Mouse (Mus musculus): ENCODE measurements at regions not wholly inside any gene's neighbourhood (a gene's known extent, or its start where the extent isn't known, plus 50 kb on each side); places are given as distances from the start of the nearest gene placed in this dataset.
"Not testable (repeated sequence)": the region's sequence is repeated elsewhere in the genome, so short reads cannot be mapped to it uniquely, and the experiment has no call there.

GRCm38 (mm10) chr1:177501288-177501687 lies 59.1 kb downstream of the Zbtb18 start:
- Histone ChIP-seq H3K9me3 (no peaks in the 10 kb centered on the region), H3K4me3 (no peak overlapping the region), H3K27ac (replicated peaks) (no peak overlapping the region), H3K36me3 (replicated peaks) (no peaks in the 10 kb centered on the region), H3K27me3 (replicated peaks; ENCODE audit: low read depth, poor library complexity, severe bottlenecking) (no peaks in the 10 kb centered on the region), H3K4me1 (peaks cover 15% of the 10 kb centered on the region)
- no peak for DNase-seq (ENCODE audit: low spot score)
- 50% methylated on average over 7 of the region's 7 CpGs for WGBS

- Histone ChIP-seq H3K4me3 (no peak overlapping the region), H3K27ac (replicated peaks) (no peak overlapping the region), H3K4me1 (peaks cover 21% of the 10 kb centered on the region), H3K27me3 (replicated peaks; ENCODE audit: low read depth, poor library complexity, severe bottlenecking) (no peaks in the 10 kb centered on the region), H3K9me3 (no peaks in the 10 kb centered on the region), H3K36me3 (replicated peaks) (no peaks in the 10 kb centered on the region)
- DNase-seq (ENCODE audit: low spot score), result no peak
- WGBS, result 70% methylated on average over 1 of the region's 1 CpGs
Measured at GRCm38 (mm10) chr1:177503946-177504345, 61.8 kb downstream of the Zbtb18 start.

- Histone ChIP-seq H3K4me3 (no peak overlapping the region), H3K27me3 (replicated peaks; ENCODE audit: low read depth, poor library complexity, severe bottlenecking) (no peaks in the 10 kb centered on the region), H3K27ac (replicated peaks) (no peak overlapping the region), H3K4me1 (peaks cover 23% of the 10 kb centered on the region), H3K36me3 (replicated peaks) (no peaks in the 10 kb centered on the region), H3K9me3 (no peaks in the 10 kb centered on the region)
- DNase-seq (ENCODE audit: low spot score), result no peak
- WGBS, result 94% methylated on average over 2 of the region's 2 CpGs
Measured at GRCm38 (mm10) chr1:177504743-177505142, 62.6 kb downstream of the Zbtb18 start.

GRCm38 (mm10) chr1:177507398-177507797 lies 65.2 kb downstream of the Zbtb18 start:
- H3K27me3 ChIP-seq (replicated peaks; ENCODE audit: low read depth, poor library complexity, severe bottlenecking); H3K27ac ChIP-seq (replicated peaks); H3K4me3 ChIP-seq; DNase-seq (ENCODE audit: low spot score); H3K36me3 ChIP-seq (replicated peaks); H3K9me3 ChIP-seq: not testable (repeated sequence)
- 86% methylated on average over 4 of the region's 4 CpGs for WGBS
- peaks cover 15% of the 10 kb centered on the region for H3K4me1 ChIP-seq

GRCm38 (mm10) chr1:177509786-177510185 lies 67.6 kb downstream of the Zbtb18 start:
- DNase-seq (ENCODE audit: low spot score), result no peak
- 77% methylated on average over 10 of the region's 10 CpGs for WGBS
- Histone ChIP-seq H3K36me3 (replicated peaks) (no peaks in the 10 kb centered on the region), H3K27me3 (replicated peaks; ENCODE audit: low read depth, poor library complexity, severe bottlenecking) (no peaks in the 10 kb centered on the region), H3K4me3 (no peak overlapping the region), H3K4me1 (peaks cover 17% of the 10 kb centered on the region), H3K27ac (replicated peaks) (no peak overlapping the region; the same call in 1 of the 2 replicates), H3K9me3 (no peaks in the 10 kb centered on the region)

- no peaks in the 10 kb centered on the region for H3K36me3 ChIP-seq (replicated peaks)
- peaks cover 14% of the 10 kb centered on the region for H3K4me1 ChIP-seq
- no peaks in the 10 kb centered on the region for H3K9me3 ChIP-seq
- no peaks in the 10 kb centered on the region for H3K27me3 ChIP-seq (replicated peaks; ENCODE audit: low read depth, poor library complexity, severe bottlenecking)
- WGBS, result 90% methylated on average over 2 of the region's 2 CpGs
- no peak overlapping the region for H3K27ac ChIP-seq (replicated peaks)
- DNase-seq (ENCODE audit: low spot score), result no peak
- no peak overlapping the region for H3K4me3 ChIP-seq
Measured at GRCm38 (mm10) chr1:177512116-177512515, 70.0 kb downstream of the Zbtb18 start.

GRCm38 (mm10) chr1:177517934-177518610 lies 75.9 kb downstream of the Zbtb18 start:
- H3K27me3 ChIP-seq (replicated peaks; ENCODE audit: low read depth, poor library complexity, severe bottlenecking), result no peaks in the 10 kb centered on the region
- peak; percentile 54 for DNase-seq (ENCODE audit: low spot score)
- H3K4me3 ChIP-seq, result peak overlapping the region; percentile 38
- no peaks in the 10 kb centered on the region for H3K9me3 ChIP-seq
- 12% methylated on average over 18 of the region's 18 CpGs for WGBS
- H3K36me3 ChIP-seq (replicated peaks), result no peaks in the 10 kb centered on the region
- peak overlapping the region; percentile 62 for H3K27ac ChIP-seq (replicated peaks)
- peaks cover 33% of the 10 kb centered on the region for H3K4me1 ChIP-seq

- 17% methylated on average over 13 of the region's 13 CpGs for WGBS
- no peaks in the 10 kb centered on the region for H3K9me3 ChIP-seq
- H3K27me3 ChIP-seq (replicated peaks; ENCODE audit: low read depth, poor library complexity, severe bottlenecking), result no peaks in the 10 kb centered on the region
- H3K36me3 ChIP-seq (replicated peaks), result no peaks in the 10 kb centered on the region
- H3K4me1 ChIP-seq, result peaks cover 27% of the 10 kb centered on the region
- peak overlapping the region; percentile 63 for H3K27ac ChIP-seq (replicated peaks)
- peak overlapping the region; percentile 38 for H3K4me3 ChIP-seq
- peak; percentile 77 for DNase-seq (ENCODE audit: low spot score)
Measured at GRCm38 (mm10) chr1:177518897-177519513, 76.9 kb downstream of the Zbtb18 start.

GRCm38 (mm10) chr1:177521110-177521509 lies 79.0 kb downstream of the Zbtb18 start:
- H3K9me3 ChIP-seq, result no peaks in the 10 kb centered on the region
- H3K36me3 ChIP-seq (replicated peaks), result no peaks in the 10 kb centered on the region
- H3K4me1 ChIP-seq, result peaks cover 27% of the 10 kb centered on the region
- no peak overlapping the region for H3K27ac ChIP-seq (replicated peaks)
- H3K4me3 ChIP-seq, result no peak overlapping the region
- no peaks in the 10 kb centered on the region for H3K27me3 ChIP-seq (replicated peaks; ENCODE audit: low read depth, poor library complexity, severe bottlenecking)
- 89% methylated on average over 2 of the region's 2 CpGs for WGBS
- no peak for DNase-seq (ENCODE audit: low spot score)

GRCm38 (mm10) chr1:177525141-177525540 lies 83.0 kb downstream of the Zbtb18 start:
- Histone ChIP-seq H3K4me3 (no peak overlapping the region), H3K36me3 (replicated peaks) (no peaks in the 10 kb centered on the region), H3K4me1 (no peaks in the 10 kb centered on the region), H3K27ac (replicated peaks) (no peak overlapping the region), H3K27me3 (replicated peaks; ENCODE audit: low read depth, poor library complexity, severe bottlenecking) (no peaks in the 10 kb centered on the region), H3K9me3 (no peaks in the 10 kb centered on the region)
- 88% methylated on average over 6 of the region's 6 CpGs for WGBS
- no peak for DNase-seq (ENCODE audit: low spot score)

GRCm38 (mm10) chr1:177531791-177532190 lies 89.6 kb downstream of the Zbtb18 start:
- DNase-seq (ENCODE audit: low spot score), result no peak
- Histone ChIP-seq H3K9me3 (no peaks in the 10 kb centered on the region), H3K36me3 (replicated peaks) (no peaks in the 10 kb centered on the region), H3K4me3 (no peak overlapping the region), H3K4me1 (no peaks in the 10 kb centered on the region), H3K27ac (replicated peaks) (no peak overlapping the region), H3K27me3 (replicated peaks; ENCODE audit: low read depth, poor library complexity, severe bottlenecking) (no peaks in the 10 kb centered on the region)
- 40% methylated on average over 2 of the region's 2 CpGs for WGBS

GRCm38 (mm10) chr1:177532656-177533055 lies 90.5 kb downstream of the Zbtb18 start:
- no peaks in the 10 kb centered on the region for H3K9me3 ChIP-seq
- H3K27me3 ChIP-seq (replicated peaks; ENCODE audit: low read depth, poor library complexity, severe bottlenecking), result no peaks in the 10 kb centered on the region
- H3K4me1 ChIP-seq, result no peaks in the 10 kb centered on the region
- 88% methylated on average over 2 of the region's 2 CpGs for WGBS
- DNase-seq (ENCODE audit: low spot score), result no peak
- no peak overlapping the region for H3K4me3 ChIP-seq
- H3K36me3 ChIP-seq (replicated peaks), result no peaks in the 10 kb centered on the region
- no peak overlapping the region for H3K27ac ChIP-seq (replicated peaks)

GRCm38 (mm10) chr1:177533332-177533731 lies 91.2 kb downstream of the Zbtb18 start:
- no peaks in the 10 kb centered on the region for H3K4me1 ChIP-seq
- no peaks in the 10 kb centered on the region for H3K9me3 ChIP-seq
- WGBS, result 83% methylated on average over 2 of the region's 2 CpGs
- H3K27me3 ChIP-seq (replicated peaks; ENCODE audit: low read depth, poor library complexity, severe bottlenecking), result no peaks in the 10 kb centered on the region
- no peaks in the 10 kb centered on the region for H3K36me3 ChIP-seq (replicated peaks)
- H3K4me3 ChIP-seq, result no peak overlapping the region
- no peak overlapping the region for H3K27ac ChIP-seq (replicated peaks)
- no peak for DNase-seq (ENCODE audit: low spot score)
